8 mouse cellular contexts compared by ENCODE assay signal in the genomic region with DNA sequence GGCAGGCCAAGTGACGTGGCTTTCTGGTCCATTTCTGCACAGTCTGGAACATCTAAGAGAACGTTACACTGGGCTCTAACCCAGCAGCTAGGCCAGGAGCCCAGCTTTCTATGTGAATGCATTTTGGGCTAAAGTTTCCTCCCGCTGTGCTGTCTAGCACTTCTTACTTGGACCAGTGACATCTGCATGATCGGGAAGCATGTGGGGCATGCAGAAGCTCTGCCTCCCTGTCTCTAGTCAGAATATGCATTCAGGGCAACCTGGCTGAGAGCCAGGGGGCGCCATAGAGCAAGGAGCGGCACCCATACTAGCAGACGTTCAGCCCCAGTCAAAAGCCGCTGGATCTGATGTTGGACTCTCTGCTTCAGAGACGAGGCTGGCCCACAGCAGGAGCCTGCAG.
DNase-seq lines count a peak whose midpoint lies in the region.

No protein-coding gene starts in this region.

- peak; percentile 24 for DNase-seq in gastrocnemius, adult 18-20 months (ENCODE audit: low spot score)
- DNase-seq in gastrocnemius, adult 8-10 months (ENCODE audit: low spot score in 2 of 2), result no peak
- DNase-seq in NIH3T3 (ENCODE audit: low read depth), result peak; percentile 49
- DNase-seq in cerebellum, adult 9-11 months, result peak; percentile 62
- DNase-seq in gastrocnemius, postnatal 4 days (ENCODE audit: low spot score in 2 of 2), result peak; percentile 47 to 65
- peak; percentile 69 to 70 for DNase-seq in layer of hippocampus, postnatal 14 days (ENCODE audit: low spot score in 2 of 2)
- peak; percentile 75 to 91 for DNase-seq in spleen, postnatal 4 days (ENCODE audit: low spot score in 2 of 2)

- peaks cover 24% of the 10 kb centered on the region for H3K4me1 ChIP-seq in megakaryocyte, embryonic 14.5 days

- peak overlapping the region; percentile 82 for H3K4me3 ChIP-seq in megakaryocyte, embryonic 14.5 days (replicated peaks)

- no peaks in the 10 kb centered on the region for H3K9me3 ChIP-seq in megakaryocyte, embryonic 14.5 days

- H3K27me3 ChIP-seq in megakaryocyte, embryonic 14.5 days (replicated peaks), result peaks cover 24% of the 10 kb centered on the region

- no peaks in the 10 kb centered on the region for H3K36me3 ChIP-seq in megakaryocyte, embryonic 14.5 days (replicated peaks; ENCODE audit: low read length)

Comparison
In these comparisons a context has a peak if more than half of its experiments do, and no peak if none do; other contexts are left out.
1. DNase-seq: peak in gastrocnemius, adult 18-20 months (single experiment), NIH3T3 (single experiment), cerebellum, adult 9-11 months (single experiment), gastrocnemius, postnatal 4 days (2 of 2), layer of hippocampus, postnatal 14 days (2 of 2) and spleen, postnatal 4 days (2 of 2); none in gastrocnemius, adult 8-10 months (0 of 2).